Comparison of ENCODE assay signal across 10 mouse cellular contexts in the genomic region with DNA sequence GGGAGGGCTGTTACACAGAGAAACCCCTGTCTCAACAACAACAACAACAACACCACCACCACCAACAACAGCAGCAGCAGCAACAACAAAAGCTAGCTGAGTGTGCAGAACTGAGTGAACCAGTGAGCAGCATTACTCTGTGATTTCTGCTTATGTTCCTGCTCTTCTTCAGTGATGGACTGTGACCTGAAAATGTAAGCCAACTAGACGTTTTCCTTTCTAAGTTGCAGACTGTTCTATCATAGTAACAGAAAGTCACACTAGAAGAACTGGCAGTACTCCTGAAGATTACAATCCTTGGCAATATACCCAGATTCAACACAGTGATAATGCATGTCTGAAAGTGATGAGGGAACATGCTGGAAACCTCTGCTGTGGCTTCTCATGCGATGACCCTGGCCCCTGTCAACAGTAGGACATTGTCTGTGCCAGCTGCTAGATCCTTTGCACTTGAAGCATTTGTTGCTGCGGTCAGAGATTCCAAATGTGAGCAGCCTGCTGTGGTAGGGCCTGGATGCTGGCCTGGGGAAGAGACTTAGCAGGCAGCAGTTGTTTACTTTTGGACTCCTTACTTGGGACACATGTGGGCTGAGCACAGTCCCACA.
DNase-seq lines count a peak whose midpoint lies in the region; ATAC-seq lines count a peak whose summit lies in the region.
"Had no signal": no experiment of that assay in that cellular context is flagged by ENCODE, and none has a peak within 500 bp of the region (broad histone marks: within the 10 kb centered on the region; RNA-seq: fewer than 3 reads in every experiment).

No protein-coding gene starts in this region.

- no peaks in the 10 kb centered on the region for H3K9me3 ChIP-seq in stomach, embryonic 16.5 days (replicated peaks; ENCODE audit: control insufficient read depth, low read length)
- H3K9me3 ChIP-seq in midbrain, embryonic 13.5 days, result no peaks in the 10 kb centered on the region
- no peaks in the 10 kb centered on the region for H3K9me3 ChIP-seq in forebrain, embryonic 10.5 days
- H3K9me3 ChIP-seq: embryonic facial prominence, embryonic 13.5 days had no signal

- no peak overlapping the region for H3K9ac ChIP-seq in stomach, embryonic 16.5 days (ENCODE audit: low read length)
- H3K9ac ChIP-seq in midbrain, embryonic 13.5 days (replicated peaks), result no peak overlapping the region
- H3K9ac ChIP-seq: embryonic facial prominence, embryonic 13.5 days; liver, embryonic 14.5 days had no signal

- H3K36me3 ChIP-seq in stomach, embryonic 16.5 days (ENCODE audit: control insufficient read depth, insufficient read depth, low read length), result no peaks in the 10 kb centered on the region
- no peaks in the 10 kb centered on the region for H3K36me3 ChIP-seq in midbrain, embryonic 13.5 days
- H3K36me3 ChIP-seq in forebrain, embryonic 10.5 days (replicated peaks), result no peaks in the 10 kb centered on the region
- H3K36me3 ChIP-seq: embryonic facial prominence, embryonic 13.5 days had no signal

- no peaks in the 10 kb centered on the region for H3K27me3 ChIP-seq in stomach, embryonic 16.5 days (ENCODE audit: control insufficient read depth, insufficient read depth, low read length)
- no peaks in the 10 kb centered on the region for H3K27me3 ChIP-seq in midbrain, embryonic 13.5 days
- H3K27me3 ChIP-seq in forebrain, embryonic 10.5 days (ENCODE audit: poor library complexity, severe bottlenecking), result no peaks in the 10 kb centered on the region
- H3K27me3 ChIP-seq: embryonic facial prominence, embryonic 13.5 days had no signal

- peak; percentile 7 to 30 for DNase-seq in frontal cortex, adult 2 months (ENCODE audit: extremely low spot score in 1 of 2, low spot score in 1 of 2)
- DNase-seq in frontal cortex, postnatal 14 days (ENCODE audit: low spot score in 2 of 2), result no peak
- DNase-seq in right cerebral cortex, adult 18-20 months, result peak; percentile 13
- DNase-seq in right cerebral cortex, postnatal 14 days, result no peak
- peak; percentile 5 to 57 for DNase-seq in kidney, postnatal 25 days
- DNase-seq in forebrain, embryonic 10.5 days (ENCODE audit: extremely low spot score, low spot score), result no peak

- no peak overlapping the region for H3K4me3 ChIP-seq in stomach, embryonic 16.5 days (replicated peaks; ENCODE audit: low read length)
- H3K4me3 ChIP-seq in midbrain, embryonic 13.5 days (replicated peaks), result no peak overlapping the region
- H3K4me3 ChIP-seq in forebrain, embryonic 10.5 days, result no peak overlapping the region
- H3K4me3 ChIP-seq: embryonic facial prominence, embryonic 13.5 days had no signal

- 44% methylated on average over 3 of the region's 3 CpGs for WGBS in stomach, embryonic 16.5 days
- WGBS in midbrain, embryonic 13.5 days, result 74% methylated on average over 3 of the region's 3 CpGs
- 83% methylated on average over 3 of the region's 3 CpGs for WGBS in forebrain, embryonic 10.5 days

- H3K4me1 ChIP-seq in stomach, embryonic 16.5 days (ENCODE audit: control insufficient read depth, insufficient read depth, low read length), result no peaks in the 10 kb centered on the region
- no peaks in the 10 kb centered on the region for H3K4me1 ChIP-seq in midbrain, embryonic 13.5 days (replicated peaks)
- no peaks in the 10 kb centered on the region for H3K4me1 ChIP-seq in forebrain, embryonic 10.5 days
- H3K4me1 ChIP-seq: embryonic facial prominence, embryonic 13.5 days had no signal

- no peak overlapping the region for H3K4me2 ChIP-seq in stomach, embryonic 16.5 days (ENCODE audit: low read depth, low read length)
- H3K4me2 ChIP-seq in midbrain, embryonic 13.5 days (replicated peaks), result no peak overlapping the region
- H3K4me2 ChIP-seq: embryonic facial prominence, embryonic 13.5 days had no signal

- H3K27ac ChIP-seq in stomach, embryonic 16.5 days (ENCODE audit: low read length), result peak overlapping the region; percentile 42
- no peak overlapping the region for H3K27ac ChIP-seq in midbrain, embryonic 13.5 days
- no peak overlapping the region for H3K27ac ChIP-seq in forebrain, embryonic 10.5 days
- H3K27ac ChIP-seq: embryonic facial prominence, embryonic 13.5 days; liver, embryonic 14.5 days had no signal

- peak; percentile 75 for ATAC-seq in stomach, embryonic 16.5 days (ENCODE audit: insufficient read depth, low FRiP score)
- no peak for ATAC-seq in midbrain, embryonic 13.5 days

Comparison
In these comparisons a context has a peak if more than half of its experiments do, and no peak if none do; other contexts are left out.
1. DNase-seq: peak in frontal cortex, adult 2 months (2 of 2), right cerebral cortex, adult 18-20 months (single experiment) and kidney, postnatal 25 days (2 of 2); none in frontal cortex, postnatal 14 days (0 of 2), right cerebral cortex, postnatal 14 days (single experiment) and forebrain, embryonic 10.5 days (single experiment).